In genomic region chr15:82266356-82266755, GRCm38 (mm10) we compare ENCODE assay signal across 10 mouse cellular contexts. TPM values are rescaled to one million over a fixed set of nuclear protein-coding genes. Genes with fewer than 3 reads are reported as not detected.
A peak's percentile ranks its signal among the peaks of the same experiment; 100 is the strongest.
DNase-seq lines count a peak whose midpoint lies in the region; ATAC-seq and TF ChIP-seq lines count a peak whose summit lies in the region.
"Had no signal": no experiment of that assay in that cellular context is flagged by ENCODE, and none has a peak within 500 bp of the region (broad histone marks: within the 10 kb centered on the region; RNA-seq: fewer than 3 reads in every experiment).

No protein-coding gene starts in this region.

- no peak overlapping the region for H3K4me2 ChIP-seq in intestine, embryonic 14.5 days (ENCODE audit: low read length)
- H3K4me2 ChIP-seq in intestine, embryonic 15.5 days (replicated peaks), result no peak overlapping the region
- H3K4me2 ChIP-seq in limb, embryonic 14.5 days (replicated peaks; ENCODE audit: low read depth, low read length, severe bottlenecking), result no peak overlapping the region

- peak; percentile 93 for DNase-seq in intestine, embryonic 14.5 days (ENCODE audit: low spot score)
- peak; percentile 66 for DNase-seq in MN1 (ENCODE audit: low spot score)
- peak; percentile 84 to 88 for DNase-seq in cerebellum, postnatal 25 days
- peak; percentile 38 to 48 for DNase-seq in gastrocnemius, postnatal 36 days
- peak; percentile 63 for DNase-seq in limb, embryonic 14.5 days (ENCODE audit: low spot score)
- DNase-seq in retina, adult 2 months (ENCODE audit: low read depth, low spot score), result peak; percentile 30
- DNase-seq in thymus, postnatal 4 days, result peak; percentile 86

- H3K9me3 ChIP-seq in intestine, embryonic 14.5 days (ENCODE audit: control insufficient read depth, low read length), result no peaks in the 10 kb centered on the region
- no peaks in the 10 kb centered on the region for H3K9me3 ChIP-seq in intestine, embryonic 15.5 days
- no peaks in the 10 kb centered on the region for H3K9me3 ChIP-seq in limb, embryonic 14.5 days (ENCODE audit: control insufficient read depth, low read length)

- TF ChIP-seq POLR2A in limb, embryonic 14.5 days (IDR thresholded peaks at IDR 0.05; ENCODE audit: borderline replicate concordance, extremely low read depth, insufficient read depth, insufficient read length), result 0 out of 2 replicates have a peak, but pooled peaks have one; percentile 16

- WGBS in intestine, embryonic 14.5 days, result 13% methylated on average over 6 of the region's 6 CpGs
- 14% methylated on average over 6 of the region's 6 CpGs for WGBS in intestine, embryonic 15.5 days
- WGBS in limb, embryonic 14.5 days, result 8% methylated on average over 6 of the region's 6 CpGs

- H3K27me3 ChIP-seq in intestine, embryonic 14.5 days (replicated peaks; ENCODE audit: control insufficient read depth, insufficient read depth, low read length), result no peaks in the 10 kb centered on the region
- H3K27me3 ChIP-seq in intestine, embryonic 15.5 days (replicated peaks), result 0 out of 2 replicates have a peak, but pooled peaks cover under 1% of the 10 kb centered on the region
- no peaks in the 10 kb centered on the region for H3K27me3 ChIP-seq in limb, embryonic 14.5 days (ENCODE audit: control insufficient read depth, insufficient read depth, low read length)

- no peak overlapping the region for H3K9ac ChIP-seq in intestine, embryonic 14.5 days (ENCODE audit: low read length)
- no peak overlapping the region for H3K9ac ChIP-seq in intestine, embryonic 15.5 days
- no peak overlapping the region for H3K9ac ChIP-seq in limb, embryonic 14.5 days (ENCODE audit: low read depth, low read length, severe bottlenecking)

- no peak for ATAC-seq in intestine, embryonic 14.5 days (replicated peaks; ENCODE audit: low FRiP score, low TSS enrichment, low read depth)
- ATAC-seq in intestine, embryonic 15.5 days, result no peak
- ATAC-seq in limb, embryonic 14.5 days (ENCODE audit: low FRiP score, low read depth), result peak; percentile 47; the same call in 1 of the 2 replicates

- no peak overlapping the region for H3K4me3 ChIP-seq in intestine, embryonic 14.5 days (ENCODE audit: low read depth, low read length)
- no peak overlapping the region for H3K4me3 ChIP-seq in intestine, embryonic 15.5 days (replicated peaks)
- no peak overlapping the region for H3K4me3 ChIP-seq in limb, embryonic 14.5 days (replicated peaks; ENCODE audit: low read length)
- H3K4me3 ChIP-seq: erythroblast, embryonic 14.5 days had no signal

- intact Hi-C loops in gastrocnemius, postnatal 36 days (cut with DNase I), result no loop called here

- no peaks in the 10 kb centered on the region for H3K4me1 ChIP-seq in intestine, embryonic 14.5 days (replicated peaks; ENCODE audit: control insufficient read depth, insufficient read depth, low read length)
- H3K4me1 ChIP-seq in intestine, embryonic 15.5 days (replicated peaks), result no peaks in the 10 kb centered on the region
- no peaks in the 10 kb centered on the region for H3K4me1 ChIP-seq in limb, embryonic 14.5 days (ENCODE audit: control insufficient read depth, insufficient read depth, low read length)

- H3K27ac ChIP-seq in intestine, embryonic 14.5 days (ENCODE audit: low read depth), result no peak overlapping the region
- H3K27ac ChIP-seq in intestine, embryonic 15.5 days, result no peak overlapping the region
- H3K27ac ChIP-seq in limb, embryonic 14.5 days (replicated peaks; ENCODE audit: low read depth, low read length), result no peak overlapping the region

- no peaks in the 10 kb centered on the region for H3K36me3 ChIP-seq in intestine, embryonic 14.5 days (ENCODE audit: control insufficient read depth, insufficient read depth, low read length)
- H3K36me3 ChIP-seq in intestine, embryonic 15.5 days, result no peaks in the 10 kb centered on the region
- no peaks in the 10 kb centered on the region for H3K36me3 ChIP-seq in limb, embryonic 14.5 days (ENCODE audit: control insufficient read depth, insufficient read depth, low read length)

RNA-seq across cellular contexts. Expression of gene Sept3, which starts 8.3 kb away (rescaled TPM):
- polyA plus RNA-seq in intestine, embryonic 14.5 days (2014; fragmentation: Nextera tagmentation; extraction: Ambion mirVana), result 16.0 and 18.3 TPM in 2 replicates
- 8.6 and 10.2 TPM in 2 replicates for polyA plus RNA-seq in intestine, embryonic 15.5 days (2015; fragmentation: Nextera tagmentation; extraction: Ambion mirVana)
- total RNA-seq in gastrocnemius, postnatal 36 days (2021), result under 1 TPM; 0.31 to 0.91 TPM
- polyA plus RNA-seq in limb, embryonic 14.5 days (2012; rRNA removed), result 23.7 and 26.6 TPM in 2 replicates
- polyA plus RNA-seq in limb, embryonic 14.5 days (2014; fragmentation: Nextera tagmentation; extraction: Ambion mirVana), result 12.0 and 13.3 TPM in 2 replicates
- polyA plus RNA-seq: erythroblast, embryonic 14.5 days had no signal

RNA-seq across cellular contexts. Expression of gene 1500009C09Rik, which starts 14.2 kb away (rescaled TPM):
- 0.15 TPM in 1 of 2 replicates, not detected in the other for polyA plus RNA-seq in intestine, embryonic 14.5 days (2014; fragmentation: Nextera tagmentation; extraction: Ambion mirVana)
- polyA plus RNA-seq in intestine, embryonic 15.5 days (2015; fragmentation: Nextera tagmentation; extraction: Ambion mirVana), result 0.13 TPM in 1 of 2 replicates, not detected in the other
- total RNA-seq in gastrocnemius, postnatal 36 days (2021), result not detected
- 0.35 and 0.40 TPM in 2 replicates for polyA plus RNA-seq in limb, embryonic 14.5 days (2012; rRNA removed)
- not detected in 2 replicates for polyA plus RNA-seq in limb, embryonic 14.5 days (2014; fragmentation: Nextera tagmentation; extraction: Ambion mirVana)
- polyA plus RNA-seq: erythroblast, embryonic 14.5 days; lung, embryonic 16.5 days had no signal

RNA-seq across cellular contexts. Expression of gene Cenpm, which starts 21.8 kb away (rescaled TPM):
- 64.9 and 70.3 TPM in 2 replicates for polyA plus RNA-seq in intestine, embryonic 14.5 days (2014; fragmentation: Nextera tagmentation; extraction: Ambion mirVana)
- 46.0 and 49.1 TPM in 2 replicates for polyA plus RNA-seq in intestine, embryonic 15.5 days (2015; fragmentation: Nextera tagmentation; extraction: Ambion mirVana)
- under 1 TPM; 0.46 to 0.79 TPM for total RNA-seq in gastrocnemius, postnatal 36 days (2021)
- 39.4 and 43.3 TPM in 2 replicates for polyA plus RNA-seq in limb, embryonic 14.5 days (2012; rRNA removed)
- polyA plus RNA-seq in limb, embryonic 14.5 days (2014; fragmentation: Nextera tagmentation; extraction: Ambion mirVana), result 57.7 and 59.3 TPM in 2 replicates

RNA-seq across cellular contexts. Expression of gene Wbp2nl, which starts 32.4 kb away (rescaled TPM):
- 0.16 and 0.20 TPM in 2 replicates for polyA plus RNA-seq in intestine, embryonic 14.5 days (2014; fragmentation: Nextera tagmentation; extraction: Ambion mirVana)
- polyA plus RNA-seq in intestine, embryonic 15.5 days (2015; fragmentation: Nextera tagmentation; extraction: Ambion mirVana), result 0.11 and 0.13 TPM in 2 replicates
- total RNA-seq in gastrocnemius, postnatal 36 days (2021), result not detected
- 0.24 and 0.47 TPM in 2 replicates for polyA plus RNA-seq in limb, embryonic 14.5 days (2012; rRNA removed)
- not detected in 2 replicates for polyA plus RNA-seq in limb, embryonic 14.5 days (2014; fragmentation: Nextera tagmentation; extraction: Ambion mirVana)
- polyA plus RNA-seq: erythroblast, embryonic 14.5 days had no signal

RNA-seq across cellular contexts. Expression of gene Tnfrsf13c, which starts 42.2 kb away (rescaled TPM):
- 0.11 and 0.15 TPM in 2 replicates for polyA plus RNA-seq in intestine, embryonic 14.5 days (2014; fragmentation: Nextera tagmentation; extraction: Ambion mirVana)
- 0.25 TPM in 1 of 2 replicates, not detected in the other for polyA plus RNA-seq in intestine, embryonic 15.5 days (2015; fragmentation: Nextera tagmentation; extraction: Ambion mirVana)
- not detected for total RNA-seq in gastrocnemius, postnatal 36 days (2021)
- 0.29 and 0.46 TPM in 2 replicates for polyA plus RNA-seq in limb, embryonic 14.5 days (2012; rRNA removed)
- polyA plus RNA-seq in limb, embryonic 14.5 days (2014; fragmentation: Nextera tagmentation; extraction: Ambion mirVana), result 0.22 and 0.29 TPM in 2 replicates
- polyA plus RNA-seq: lung, embryonic 16.5 days had no signal

Comparison
In these comparisons a context has a peak if more than half of its experiments do, and no peak if none do; other contexts are left out.
1. DNase-seq: peak in every context shown above with its lines; median percentile 93 in intestine, embryonic 14.5 days; 86 in cerebellum, postnatal 25 days; 86 in thymus, postnatal 4 days; 66 in MN1; 63 in limb, embryonic 14.5 days; 43 in gastrocnemius, postnatal 36 days; 30 in retina, adult 2 months.